10 mouse cellular contexts compared by ENCODE assay signal in the genomic region with DNA sequence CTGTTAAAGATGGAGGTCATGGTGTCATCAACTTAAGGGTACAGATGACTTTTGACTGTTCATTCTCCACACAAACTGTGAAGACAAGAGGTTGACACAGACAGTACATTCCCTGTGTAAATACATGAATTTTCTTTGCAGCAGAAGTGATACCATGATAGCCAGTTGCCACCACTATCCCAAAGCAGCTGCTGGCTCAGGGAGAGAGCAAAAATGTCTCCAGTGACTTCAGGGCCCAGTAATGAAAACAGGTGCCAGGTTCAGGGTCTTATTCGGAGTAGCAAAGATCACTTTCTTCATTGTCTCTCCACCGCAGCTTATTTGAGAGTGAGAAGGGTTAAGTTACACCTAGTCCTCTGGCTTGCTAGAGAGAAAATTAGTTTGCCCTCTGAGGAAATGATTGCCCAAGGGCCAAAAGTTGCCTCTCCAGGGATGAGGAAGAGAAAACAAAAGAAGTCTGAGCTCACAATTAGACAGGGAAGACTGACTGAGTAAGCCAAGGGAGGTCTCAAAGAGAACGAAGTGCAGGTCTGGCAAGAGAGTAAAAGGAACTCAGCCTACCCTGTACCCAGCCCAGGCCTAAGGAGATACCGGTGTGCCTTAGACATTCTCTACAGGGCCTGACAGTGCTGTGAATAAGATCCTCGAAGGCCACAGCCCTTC.
A peak's percentile ranks its signal among the peaks of the same experiment; 100 is the strongest.
DNase-seq lines count a peak whose midpoint lies in the region; ATAC-seq and TF ChIP-seq lines count a peak whose summit lies in the region.
"Had no signal": no experiment of that assay in that cellular context is flagged by ENCODE, and none has a peak within 500 bp of the region (broad histone marks: within the 10 kb centered on the region; RNA-seq: fewer than 3 reads in every experiment).

No protein-coding gene starts in this region.

- H3K4me2 ChIP-seq in hindbrain, embryonic 11.5 days (replicated peaks; ENCODE audit: low read depth, low read length), result no peak overlapping the region
- H3K4me2 ChIP-seq in midbrain, embryonic 11.5 days, result no peak overlapping the region
- no peak overlapping the region for H3K4me2 ChIP-seq in midbrain, postnatal 0 days (ENCODE audit: low read depth, low read length, poor library complexity, severe bottlenecking)
- H3K4me2 ChIP-seq in myocyte (ENCODE audit: low read depth), result peak overlapping the region; percentile 68
- H3K4me2 ChIP-seq: liver, embryonic 12.5 days had no signal

- ATAC-seq in hindbrain, embryonic 11.5 days (ENCODE audit: low FRiP score), result no peak
- no peak for ATAC-seq in midbrain, embryonic 11.5 days (ENCODE audit: low FRiP score)
- no peak for ATAC-seq in midbrain, postnatal 0 days (ENCODE audit: low FRiP score)
- peak; percentile 58 for ATAC-seq in granulocyte monocyte progenitor cell, adult 5-6 weeks (replicated peaks; ENCODE audit: poor library complexity, severe bottlenecking)
- ATAC-seq: liver, embryonic 12.5 days had no signal

- WGBS in hindbrain, embryonic 10.5 days, result 74% methylated on average over 5 of the region's 5 CpGs
- 74% methylated on average over 5 of the region's 5 CpGs for WGBS in hindbrain, embryonic 11.5 days
- 82% methylated on average over 5 of the region's 5 CpGs for WGBS in midbrain, embryonic 11.5 days
- 73% methylated on average over 5 of the region's 5 CpGs for WGBS in midbrain, postnatal 0 days

- peaks cover 25% of the 10 kb centered on the region for H3K4me1 ChIP-seq in hindbrain, embryonic 10.5 days (replicated peaks)
- no peaks in the 10 kb centered on the region for H3K4me1 ChIP-seq in hindbrain, embryonic 11.5 days (replicated peaks; ENCODE audit: control insufficient read depth, insufficient read depth, low read length)
- H3K4me1 ChIP-seq in midbrain, embryonic 11.5 days (ENCODE audit: control insufficient read depth, insufficient read depth, low read length), result no peaks in the 10 kb centered on the region
- 0 out of 2 replicates have a peak, but pooled peaks cover 3% of the 10 kb centered on the region for H3K4me1 ChIP-seq in midbrain, postnatal 0 days (ENCODE audit: insufficient read depth, low read length)

- no peak for TF ChIP-seq POLR2A in myocyte (IDR thresholded peaks at IDR 0.05; ENCODE audit: insufficient read length, low read depth)

- H3K4me3 ChIP-seq in hindbrain, embryonic 10.5 days, result no peak overlapping the region
- H3K4me3 ChIP-seq in hindbrain, embryonic 11.5 days (ENCODE audit: low read depth, low read length), result no peak overlapping the region
- no peak overlapping the region for H3K4me3 ChIP-seq in midbrain, embryonic 11.5 days (ENCODE audit: low read depth, low read length)
- no peak overlapping the region for H3K4me3 ChIP-seq in midbrain, postnatal 0 days (ENCODE audit: low read depth, low read length)
- H3K4me3 ChIP-seq in myocyte, result no peak overlapping the region
- H3K4me3 ChIP-seq: liver, embryonic 12.5 days had no signal

- no peak overlapping the region for H3ac ChIP-seq in myocyte (ENCODE audit: control insufficient read depth, insufficient read length)

- H3K9me3 ChIP-seq in hindbrain, embryonic 10.5 days, result 0 out of 2 replicates have a peak, but pooled peaks cover 4% of the 10 kb centered on the region
- H3K9me3 ChIP-seq in hindbrain, embryonic 11.5 days (ENCODE audit: control insufficient read depth, low read length), result no peaks in the 10 kb centered on the region
- no peaks in the 10 kb centered on the region for H3K9me3 ChIP-seq in midbrain, embryonic 11.5 days (ENCODE audit: control insufficient read depth, low read length)
- H3K9me3 ChIP-seq in midbrain, postnatal 0 days (ENCODE audit: low read length), result no peaks in the 10 kb centered on the region
- H3K9me3 ChIP-seq: G1E; liver, embryonic 12.5 days had no signal

- H3K36me3 ChIP-seq in hindbrain, embryonic 10.5 days, result no peaks in the 10 kb centered on the region
- H3K36me3 ChIP-seq in hindbrain, embryonic 11.5 days (ENCODE audit: control insufficient read depth, insufficient read depth, low read length), result no peaks in the 10 kb centered on the region
- H3K36me3 ChIP-seq in midbrain, embryonic 11.5 days (ENCODE audit: control insufficient read depth, insufficient read depth, low read length), result no peaks in the 10 kb centered on the region
- H3K36me3 ChIP-seq in midbrain, postnatal 0 days (ENCODE audit: insufficient read depth, low read length), result no peaks in the 10 kb centered on the region
- no peaks in the 10 kb centered on the region for H3K36me3 ChIP-seq in myocyte (ENCODE audit: control insufficient read depth, insufficient read depth)
- H3K36me3 ChIP-seq: G1E; liver, embryonic 12.5 days had no signal

- peaks cover 37% of the 10 kb centered on the region for H3K79me2 ChIP-seq in myocyte (ENCODE audit: control insufficient read depth, insufficient read depth)

- no peak for DNase-seq in hindbrain, embryonic 10.5 days (ENCODE audit: low spot score)
- no peak for DNase-seq in hindbrain, embryonic 11.5 days (ENCODE audit: low spot score)
- peak; percentile 61 for DNase-seq in midbrain, embryonic 11.5 days (ENCODE audit: low spot score, missing footprints)
- no peak for DNase-seq in midbrain, postnatal 0 days (ENCODE audit: low spot score)
- DNase-seq in gastrocnemius, postnatal 14 days, result no peak
- DNase-seq: layer of hippocampus, adult 9-11 months had no signal

- intact Hi-C loops in gastrocnemius, postnatal 14 days (cut with DNase I; ENCODE audit: low total_unique reads), result no loop called here

- H3K27me3 ChIP-seq in hindbrain, embryonic 10.5 days (ENCODE audit: insufficient read depth, poor library complexity, severe bottlenecking), result no peaks in the 10 kb centered on the region
- H3K27me3 ChIP-seq in hindbrain, embryonic 11.5 days (ENCODE audit: control insufficient read depth, insufficient read depth, low read length), result no peaks in the 10 kb centered on the region
- H3K27me3 ChIP-seq in midbrain, embryonic 11.5 days (ENCODE audit: control insufficient read depth, insufficient read depth, low read length), result no peaks in the 10 kb centered on the region
- H3K27me3 ChIP-seq in midbrain, postnatal 0 days (ENCODE audit: insufficient read depth, low read length), result no peaks in the 10 kb centered on the region
- H3K27me3 ChIP-seq in myocyte (ENCODE audit: control insufficient read depth, insufficient read depth, insufficient read length), result no peaks in the 10 kb centered on the region
- H3K27me3 ChIP-seq: liver, embryonic 12.5 days had no signal

- no peak for TF ChIP-seq CTCF in midbrain, postnatal 0 days (IDR thresholded peaks at IDR 0.05)

- peak overlapping the region; percentile 4; the same call in 1 of the 2 replicates for H3K27ac ChIP-seq in hindbrain, embryonic 10.5 days
- no peak overlapping the region for H3K27ac ChIP-seq in hindbrain, embryonic 11.5 days (ENCODE audit: low read depth, low read length)
- no peak overlapping the region for H3K27ac ChIP-seq in midbrain, embryonic 11.5 days (ENCODE audit: low read depth, low read length)
- no peak overlapping the region for H3K27ac ChIP-seq in midbrain, postnatal 0 days (ENCODE audit: low read depth, low read length)
- H3K27ac ChIP-seq: liver, embryonic 12.5 days had no signal

- no peak overlapping the region for H3K9ac ChIP-seq in hindbrain, embryonic 11.5 days (ENCODE audit: low read depth, low read length)
- no peak overlapping the region for H3K9ac ChIP-seq in midbrain, embryonic 11.5 days (ENCODE audit: low read length)
- no peak overlapping the region for H3K9ac ChIP-seq in midbrain, postnatal 0 days (replicated peaks; ENCODE audit: low read length, poor library complexity, severe bottlenecking)
- H3K9ac ChIP-seq: liver, embryonic 12.5 days had no signal

TF ChIP-seq in myocyte, 11 proteins besides CTCF, POLR2A, EP300 and RAD21:
- TF ChIP-seq REST (IDR thresholded peaks at IDR 0.05; ENCODE audit: insufficient read depth, insufficient read length), result no peak
- peak; percentile 16 to 84 (median 79) for TF ChIP-seq MYOD1 (IDR thresholded peaks at IDR 0.05; ENCODE audit: control insufficient read depth in 1 of 3, insufficient read length in 2 of 3, low read depth in 2 of 3)
- peak; percentile 46 for TF ChIP-seq TCF3 (IDR thresholded peaks at IDR 0.05; ENCODE audit: insufficient read length, low read depth)
- no peak for TF ChIP-seq POLR2AphosphoS2 (IDR thresholded peaks at IDR 0.05; ENCODE audit: insufficient read length, low read depth)
- no peak for TF ChIP-seq USF1 (IDR thresholded peaks at IDR 0.05; ENCODE audit: low read depth)
- no peak for TF ChIP-seq MAX (IDR thresholded peaks at IDR 0.05; ENCODE audit: low read depth)
- TF ChIP-seq CEBPB (IDR thresholded peaks at IDR 0.05; ENCODE audit: insufficient read depth, poor library complexity, severe bottlenecking), result no peak
- TF ChIP-seq TCF12 (IDR thresholded peaks at IDR 0.05; ENCODE audit: insufficient read depth, poor library complexity, severe bottlenecking), result peak; percentile 88
- TF ChIP-seq E2F4 (IDR thresholded peaks at IDR 0.05; ENCODE audit: insufficient read depth), result no peak
- no peak for TF ChIP-seq SRF (IDR thresholded peaks at IDR 0.05; ENCODE audit: control insufficient read depth, insufficient read length, low read depth)
- TF ChIP-seq MYOG (IDR thresholded peaks at IDR 0.05; ENCODE audit: control insufficient read depth in 1 of 3, insufficient read depth in 1 of 3, insufficient read length in 2 of 3, low read depth in 2 of 3), result peak in 2 of 3 experiments; percentile 82 to 91
